In genomic region chr6:34867995-34868350, GRCm38 (mm10) we compare ENCODE assay signal across 27 mouse cellular contexts. TPM values are rescaled to one million over a fixed set of nuclear protein-coding genes. Genes with fewer than 3 reads are reported as not detected.
DNase-seq lines count a peak whose midpoint lies in the region; ATAC-seq and TF ChIP-seq lines count a peak whose summit lies in the region.
"Had no signal": no experiment of that assay in that cellular context is flagged by ENCODE, and none has a peak within 500 bp of the region (broad histone marks: within the 10 kb centered on the region; RNA-seq: fewer than 3 reads in every experiment).

No protein-coding gene starts in this region.

- no peaks in the 10 kb centered on the region for H3K9me3 ChIP-seq in erythroblast, embryonic 14.5 days (ENCODE audit: control insufficient read depth, low read length)
- H3K9me3 ChIP-seq in limb, embryonic 10.5 days (replicated peaks): no peaks in the 10 kb centered on the region
- H3K9me3 ChIP-seq: heart, embryonic 12.5 days; hindbrain, embryonic 15.5 days had no signal

- WGBS in kidney, adult 2 months: 79% methylated on average over 10 of the region's 10 CpGs
- WGBS in limb, embryonic 10.5 days: 77% methylated on average over 10 of the region's 10 CpGs
- WGBS in macrophage (ENCODE audit: missing documents): 60% methylated on average over 10 of the region's 10 CpGs

- no peak for ATAC-seq in erythroblast, adult 5-6 weeks (replicated peaks; ENCODE audit: low FRiP score, poor library complexity, severe bottlenecking)
- ATAC-seq: activated CD4-positive, CD25-positive, alpha-beta regulatory T cell, adult 4 months; forebrain, embryonic 14.5 days had no signal

- peak overlapping the region; percentile 65 for H3K27ac ChIP-seq in kidney, adult 2 months (ENCODE audit: insufficient read depth, low read depth, low read length)
- H3K27ac ChIP-seq in limb, embryonic 10.5 days: 0 out of 2 replicates have a peak overlapping the region, but pooled peaks have one; percentile 9
- H3K27ac ChIP-seq in macrophage: peak overlapping the region; percentile 99
- H3K27ac ChIP-seq: hindbrain, embryonic 15.5 days; left cerebral cortex, adult 2 months had no signal

- peaks cover 21% of the 10 kb centered on the region for H3K36me3 ChIP-seq in erythroblast, embryonic 14.5 days (ENCODE audit: control insufficient read depth)
- no peaks in the 10 kb centered on the region; the same call in 1 of the 2 replicates for H3K36me3 ChIP-seq in kidney, adult 2 months (ENCODE audit: control insufficient read depth, insufficient read depth, low read length)
- 0 out of 2 replicates have a peak, but pooled peaks cover 5% of the 10 kb centered on the region for H3K36me3 ChIP-seq in limb, embryonic 10.5 days
- peaks cover 23% of the 10 kb centered on the region; the same call in 1 of the 2 replicates for H3K36me3 ChIP-seq in macrophage (ENCODE audit: inconsistent target)
- H3K36me3 ChIP-seq: hindbrain, embryonic 15.5 days had no signal

- no peaks in the 10 kb centered on the region for H3K27me3 ChIP-seq in erythroblast, embryonic 14.5 days (ENCODE audit: control insufficient read depth)
- no peaks in the 10 kb centered on the region for H3K27me3 ChIP-seq in kidney, adult 2 months (replicated peaks; ENCODE audit: control insufficient read depth, insufficient read depth, low read length)
- H3K27me3 ChIP-seq in limb, embryonic 10.5 days (ENCODE audit: low read depth, poor library complexity, severe bottlenecking): no peaks in the 10 kb centered on the region
- H3K27me3 ChIP-seq: heart, embryonic 12.5 days; hindbrain, embryonic 15.5 days had no signal

- peaks cover 78% of the 10 kb centered on the region for H3K4me1 ChIP-seq in erythroblast, embryonic 14.5 days (ENCODE audit: control insufficient read depth)
- peaks cover 28% of the 10 kb centered on the region for H3K4me1 ChIP-seq in kidney, adult 2 months (ENCODE audit: control insufficient read depth, insufficient read depth, low read length)
- H3K4me1 ChIP-seq in limb, embryonic 10.5 days: peaks cover 5% of the 10 kb centered on the region

- H3K4me3 ChIP-seq in erythroblast, embryonic 14.5 days (replicated peaks): peak overlapping the region; percentile 49
- no peak overlapping the region for H3K4me3 ChIP-seq in kidney, adult 2 months (ENCODE audit: insufficient read depth, low read depth, low read length)
- no peak overlapping the region for H3K4me3 ChIP-seq in limb, embryonic 10.5 days
- no peak overlapping the region for H3K4me3 ChIP-seq in macrophage (ENCODE audit: inconsistent target)
- H3K4me3 ChIP-seq: heart, embryonic 12.5 days; hindbrain, embryonic 15.5 days; left cerebral cortex, adult 2 months had no signal

- no peak for TF ChIP-seq CTCF in kidney, adult 2 months (conservative IDR thresholded peaks at IDR 0.05; ENCODE audit: insufficient read depth, insufficient read length, low read depth, low read length)

- TF ChIP-seq POLR2A in kidney, adult 2 months (IDR thresholded peaks at IDR 0.05; ENCODE audit: low read depth, low read length): no peak

- peaks cover 85% of the 10 kb centered on the region for H3K79me2 ChIP-seq in macrophage (ENCODE audit: inconsistent target)

- DNase-seq in kidney, adult 2 months: no peak
- DNase-seq in kidney, adult 8-10 months: no peak
- DNase-seq in limb, embryonic 10.5 days (ENCODE audit: low spot score): no peak
- no peak for DNase-seq in adrenal gland, postnatal 25 days
- DNase-seq in layer of hippocampus, postnatal 36 days: no peak
- DNase-seq: adrenal gland, postnatal 14 days; cerebellum, adult 8-10 months; gastrocnemius, postnatal 14 days; heart, postnatal 4 days; kidney, adult 11 months; lung, adult 2 months; midbrain, embryonic 14.5 days; spleen, adult 18-20 months; thymus, postnatal 25 days had no signal

RNA-seq across cellular contexts. Expression of gene Tmem140, which starts 5.0 kb away (rescaled TPM):
- polyA plus RNA-seq in erythroblast, embryonic 14.5 days (2012): 0.01 TPM in 1 of 2 replicates, not detected in the other
- 45.5 and 64.6 TPM in 2 replicates for total RNA-seq in erythroblast, adult 5-6 weeks (2015; ENCODE audit: low replicate concordance)
- total RNA-seq in erythroblast, adult 5-6 weeks (2017; ENCODE audit: low replicate concordance): 56.7 and 80.9 TPM in 2 replicates
- polyA plus RNA-seq in kidney, adult 2 months (2012; rRNA removed): 37.5 and 43.8 TPM in 2 replicates
- polyA plus RNA-seq in limb, embryonic 10.5 days (2016; fragmentation: Nextera tagmentation; extraction: Ambion mirVana): 2.3 and 2.7 TPM in 2 replicates
- total RNA-seq in macrophage (2018; cell fraction: chromatin; rRNA removed): 100 to 1,000 TPM in 11 of 26 experiments, 10 to 100 TPM in 15; 18.5 to 254 (median 80.7) TPM
- total RNA-seq in macrophage (2018; cell fraction: cytosol; rRNA removed): 100 to 1,000 TPM in 18 of 26 experiments, 10 to 100 TPM in 8; 39.9 to 208 (median 143) TPM
- 100 to 1,000 TPM in 16 of 26 experiments, 10 to 100 TPM in 10; 39.3 to 284 (median 118) TPM for total RNA-seq in macrophage (2018; cell fraction: nucleus; rRNA removed)
- polyA plus RNA-seq in macrophage (2018): 41.8 to 184 TPM (median 113 TPM) in 3 replicates
- total RNA-seq in adrenal gland, postnatal 25 days (2021): 10.5 and 18.9 TPM in 2 replicates
- 1 to 10 TPM; 1.8 to 2.4 TPM for total RNA-seq in layer of hippocampus, postnatal 36 days (2021)

RNA-seq across cellular contexts. Expression of gene Cyren, which starts 9.9 kb away (rescaled TPM):
- polyA plus RNA-seq in erythroblast, embryonic 14.5 days (2012): 0.88 and 1.4 TPM in 2 replicates
- 4.0 and 8.1 TPM in 2 replicates for total RNA-seq in erythroblast, adult 5-6 weeks (2015; ENCODE audit: low replicate concordance)
- total RNA-seq in erythroblast, adult 5-6 weeks (2017; ENCODE audit: low replicate concordance): 5.8 and 9.8 TPM in 2 replicates
- polyA plus RNA-seq in kidney, adult 2 months (2012; rRNA removed): 6.4 and 6.7 TPM in 2 replicates
- polyA plus RNA-seq in limb, embryonic 10.5 days (2016; fragmentation: Nextera tagmentation; extraction: Ambion mirVana): 19.6 and 20.1 TPM in 2 replicates
- total RNA-seq in macrophage (2018; cell fraction: chromatin; rRNA removed): 100 to 1,000 TPM in 2 of 26 experiments, 10 to 100 TPM in 21, 1 to 10 TPM in 3; 6.2 to 128 (median 19.9) TPM
- total RNA-seq in macrophage (2018; cell fraction: cytosol; rRNA removed): 1 to 10 TPM; 1.7 to 4.5 (median 3.0) TPM
- 100 to 1,000 TPM in 1 of 26 experiments, 10 to 100 TPM in 21, 1 to 10 TPM in 4; 3.3 to 115 (median 18.1) TPM for total RNA-seq in macrophage (2018; cell fraction: nucleus; rRNA removed)
- 3.3 to 10.6 TPM (median 4.3 TPM) in 3 replicates for polyA plus RNA-seq in macrophage (2018)
- total RNA-seq in adrenal gland, postnatal 25 days (2021): 8.5 and 11.4 TPM in 2 replicates
- total RNA-seq in layer of hippocampus, postnatal 36 days (2021): 1 to 10 TPM; 5.9 to 7.5 TPM

RNA-seq across cellular contexts. Expression of gene Wdr91, which starts 42.7 kb away (rescaled TPM):
- 6.8 and 7.5 TPM in 2 replicates for polyA plus RNA-seq in erythroblast, embryonic 14.5 days (2012)
- total RNA-seq in erythroblast, adult 5-6 weeks (2015; ENCODE audit: low replicate concordance): 35.7 and 37.4 TPM in 2 replicates
- 53.2 and 72.1 TPM in 2 replicates for total RNA-seq in erythroblast, adult 5-6 weeks (2017; ENCODE audit: low replicate concordance)
- polyA plus RNA-seq in kidney, adult 2 months (2012; rRNA removed): 56.0 and 60.5 TPM in 2 replicates
- 9.6 and 13.0 TPM in 2 replicates for polyA plus RNA-seq in limb, embryonic 10.5 days (2016; fragmentation: Nextera tagmentation; extraction: Ambion mirVana)
- 100 to 1,000 TPM; 229 to 803 (median 498) TPM for total RNA-seq in macrophage (2018; cell fraction: chromatin; rRNA removed)
- total RNA-seq in macrophage (2018; cell fraction: cytosol; rRNA removed): 100 to 1,000 TPM in 23 of 26 experiments, 10 to 100 TPM in 3; 87.0 to 154 (median 126) TPM
- total RNA-seq in macrophage (2018; cell fraction: nucleus; rRNA removed): 100 to 1,000 TPM; 124 to 721 (median 374) TPM
- 86.6 to 195 TPM (median 145 TPM) in 3 replicates for polyA plus RNA-seq in macrophage (2018)
- 12.4 and 16.6 TPM in 2 replicates for total RNA-seq in adrenal gland, postnatal 25 days (2021)
- 10 to 100 TPM; 35.1 to 36.5 TPM for total RNA-seq in layer of hippocampus, postnatal 36 days (2021)

RNA-seq across cellular contexts. Expression of gene Stra8, which starts 52.0 kb away (rescaled TPM):
- polyA plus RNA-seq in erythroblast, embryonic 14.5 days (2012): not detected in 2 replicates
- not detected in 2 replicates for total RNA-seq in erythroblast, adult 5-6 weeks (2015; ENCODE audit: low replicate concordance)
- total RNA-seq in erythroblast, adult 5-6 weeks (2017; ENCODE audit: low replicate concordance): not detected in 2 replicates
- polyA plus RNA-seq in kidney, adult 2 months (2012; rRNA removed): not detected in 2 replicates
- polyA plus RNA-seq in limb, embryonic 10.5 days (2016; fragmentation: Nextera tagmentation; extraction: Ambion mirVana): not detected in 2 replicates
- not detected for total RNA-seq in macrophage (2018; cell fraction: chromatin; rRNA removed)
- total RNA-seq in macrophage (2018; cell fraction: cytosol; rRNA removed): not detected
- total RNA-seq in macrophage (2018; cell fraction: nucleus; rRNA removed): not detected
- not detected in 3 replicates for polyA plus RNA-seq in macrophage (2018)
- not detected in 2 replicates for total RNA-seq in adrenal gland, postnatal 25 days (2021)
- not detected for total RNA-seq in layer of hippocampus, postnatal 36 days (2021)
- total RNA-seq: adrenal gland, postnatal 14 days; common myeloid progenitor, adult 5-6 weeks; gastrocnemius, postnatal 14 days; heart, postnatal 4 days; left cerebral cortex, adult 2 months; megakaryocyte progenitor cell, adult 5-6 weeks had no signal
- polyA plus RNA-seq: embryonic facial prominence, embryonic 11.5 days; forebrain, embryonic 14.5 days; heart, embryonic 12.5 days; hindbrain, embryonic 15.5 days; limb, embryonic 11.5 days; lung, adult 2 months; midbrain, embryonic 14.5 days; neural tube, embryonic 14.5 days had no signal

Comparison
In these comparisons a context has a peak if more than half of its experiments do, and no peak if none do; other contexts are left out.
1. H3K27ac ChIP-seq: peak in every context shown above with its lines; median percentile 99 in macrophage; 65 in kidney, adult 2 months; 9 in limb, embryonic 10.5 days.
2. RNA of gene Tmem140, which starts 5.0 kb away (polyA plus RNA-seq): 41.8 to 184 TPM in macrophage and 37.5 to 43.8 TPM in kidney, adult 2 months; 2.3 to 2.7 TPM in limb, embryonic 10.5 days and 0.01 TPM in erythroblast, embryonic 14.5 days; every median in the first group is over 10 times any median in the second.